Mouse (Mus musculus): ENCODE measurements around the gene Hoxb7. TPM values are rescaled to one million over a fixed set of nuclear protein-coding genes. Genes with fewer than 3 reads are reported as not detected.

Gene Hoxb7
- polyA plus RNA-seq, 1 experiment from 2014 or later: 0.15 TPM

DNA sequence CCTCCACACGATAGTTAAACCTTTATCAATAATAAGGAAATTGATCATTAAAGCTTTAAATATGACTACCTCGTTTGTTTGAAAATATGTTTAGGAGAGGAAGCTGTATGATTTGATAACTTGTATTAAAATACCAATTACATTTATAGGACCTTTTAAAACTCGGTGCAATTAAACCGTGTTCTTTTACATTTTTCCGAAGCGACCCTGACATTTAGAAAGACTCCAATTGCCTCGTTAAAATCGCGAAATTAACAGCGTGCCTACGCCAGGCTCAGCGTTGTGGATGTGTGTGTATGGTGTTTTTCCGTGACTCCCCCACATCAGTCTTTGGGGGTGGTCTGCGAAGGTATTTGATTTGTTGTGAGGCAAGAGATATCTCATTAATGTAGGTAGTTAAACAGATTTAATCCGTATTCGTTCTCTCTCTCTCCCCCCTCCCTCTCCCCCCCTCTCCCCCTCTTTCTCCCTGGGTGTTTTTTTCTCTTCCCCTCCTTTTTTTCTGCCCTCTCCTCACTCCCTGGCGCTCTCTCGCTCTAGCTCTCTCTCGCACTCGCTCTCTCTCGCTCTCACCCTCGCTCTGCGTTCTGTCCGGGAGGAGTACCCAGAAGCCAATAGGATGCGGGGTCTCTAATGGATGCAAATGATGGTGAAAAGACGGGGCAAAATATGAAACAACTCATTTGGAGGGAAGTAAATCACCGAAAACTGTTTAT, 4.4 kb upstream of the Hoxb7 start, which contains the start of gene Hoxb8:
TSS of gene Hoxb8 (plus strand) at position 51 of the 716 bp plus-strand sequence.
- 2% methylated on average over 27 of the region's 27 CpGs for WGBS
- no peak for ATAC-seq (ENCODE audit: insufficient number of reproducible peaks, insufficient read depth, low FRiP score, low TSS enrichment, low read depth)
- no peak within 1 kb of the TSS for H3K4me2 ChIP-seq
- peaks cover 14% of the 10 kb centered on the region; the same call in 1 of the 2 replicates for H3K4me1 ChIP-seq
- H3K9me3 ChIP-seq: no peaks in the 10 kb centered on the region
- H3K36me3 ChIP-seq: no peaks in the 10 kb centered on the region
- H3K9ac ChIP-seq: no peak within 1 kb of the TSS
- H3K4me3 ChIP-seq: 0 out of 2 replicates have a peak within 1 kb of the TSS, but pooled peaks have one; percentile 3
- peaks cover 100% of the 10 kb centered on the region for H3K27me3 ChIP-seq
- H3K27ac ChIP-seq: no peak within 1 kb of the TSS

DNA sequence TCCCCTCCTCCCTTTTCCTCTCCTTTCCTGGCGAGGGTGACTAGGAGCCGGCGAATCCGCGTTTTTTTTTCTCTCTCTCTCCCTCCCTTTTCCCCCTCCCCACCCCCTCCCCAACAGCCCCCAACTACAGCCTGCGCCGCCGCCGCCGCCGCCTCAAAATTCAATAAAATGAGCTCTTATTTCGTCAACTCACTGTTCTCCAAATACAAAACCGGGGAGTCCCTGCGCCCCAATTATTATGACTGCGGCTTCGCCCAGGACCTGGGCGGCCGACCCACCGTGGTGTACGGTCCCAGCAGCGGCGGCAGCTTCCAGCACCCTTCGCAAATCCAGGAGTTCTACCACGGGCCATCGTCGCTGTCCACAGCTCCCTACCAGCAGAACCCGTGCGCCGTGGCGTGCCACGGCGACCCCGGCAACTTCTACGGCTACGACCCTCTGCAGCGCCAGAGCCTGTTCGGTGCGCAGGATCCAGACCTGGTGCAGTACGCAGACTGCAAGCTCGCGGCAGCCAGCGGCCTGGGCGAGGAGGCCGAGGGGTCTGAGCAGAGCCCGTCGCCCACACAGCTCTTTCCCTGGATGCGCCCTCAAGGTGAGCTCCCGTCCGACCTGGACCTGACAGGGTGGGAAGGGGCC, 3.5 kb upstream of the Hoxb7 start:
- H3K36me3 ChIP-seq: no peaks in the 10 kb centered on the region
- no peak for ATAC-seq (ENCODE audit: insufficient number of reproducible peaks, insufficient read depth, low FRiP score, low TSS enrichment, low read depth)
- whole genome bisulfite sequencing: under 1% methylated on average over 49 of the region's 49 CpGs
- H3K4me1 ChIP-seq: peaks cover 14% of the 10 kb centered on the region; the same call in 1 of the 2 replicates
- peaks cover 100% of the 10 kb centered on the region for H3K27me3 ChIP-seq
- H3K9me3 ChIP-seq: no peaks in the 10 kb centered on the region
- H3K4me3 ChIP-seq: 0 out of 2 replicates have a peak overlapping the region, but pooled peaks have one; percentile 3
- no peak overlapping the region for H3K4me2 ChIP-seq
- no peak overlapping the region for H3K9ac ChIP-seq
- H3K27ac ChIP-seq: no peak overlapping the region

DNA sequence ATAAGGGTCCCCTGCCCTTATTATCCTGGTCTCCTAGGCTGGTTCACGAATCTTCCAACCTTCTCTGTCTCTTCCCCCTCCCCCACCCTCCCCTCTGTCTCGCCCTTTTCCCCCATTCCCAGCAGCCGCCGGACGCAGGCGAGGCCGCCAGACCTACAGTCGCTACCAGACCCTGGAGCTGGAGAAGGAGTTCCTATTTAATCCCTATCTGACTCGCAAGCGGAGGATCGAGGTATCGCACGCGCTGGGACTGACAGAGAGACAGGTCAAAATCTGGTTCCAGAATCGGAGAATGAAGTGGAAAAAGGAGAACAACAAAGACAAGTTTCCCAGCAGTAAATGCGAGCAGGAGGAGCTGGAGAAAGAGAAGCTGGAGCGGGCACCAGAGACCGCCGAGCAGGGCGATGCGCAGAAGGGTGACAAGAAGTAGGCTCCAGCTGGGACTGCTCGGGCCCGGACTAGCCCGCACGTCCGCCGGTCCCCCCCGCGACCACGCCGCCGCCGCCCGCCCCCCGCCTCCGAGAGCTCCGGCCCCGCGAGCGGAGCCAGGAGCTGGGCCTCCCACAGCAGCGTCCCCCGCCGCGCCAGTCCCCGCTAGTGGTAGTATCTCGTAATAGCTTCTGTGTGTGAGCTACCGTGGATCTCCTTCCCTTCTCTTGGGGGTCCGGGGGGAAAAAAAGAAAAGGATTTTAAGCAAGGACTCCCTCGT, 2.2 kb upstream of the Hoxb7 start:
- Histone ChIP-seq H3K9me3 (no peaks in the 10 kb centered on the region), H3K4me2 (peak overlapping the region; percentile 47), H3K4me1 (peaks cover 14% of the 10 kb centered on the region; the same call in 1 of the 2 replicates), H3K27ac (no peak overlapping the region), H3K9ac (no peak overlapping the region), H3K4me3 (peak overlapping the region; percentile 22), H3K36me3 (no peaks in the 10 kb centered on the region), H3K27me3 (peaks cover 100% of the 10 kb centered on the region)
- WGBS: under 1% methylated on average over 49 of the region's 49 CpGs
- no peak for ATAC-seq (ENCODE audit: insufficient number of reproducible peaks, insufficient read depth, low FRiP score, low TSS enrichment, low read depth)

- peak overlapping the region; percentile 47 for H3K4me2 ChIP-seq
- ATAC-seq (ENCODE audit: insufficient number of reproducible peaks, insufficient read depth, low FRiP score, low TSS enrichment, low read depth): no peak
- H3K27me3 ChIP-seq: peaks cover 100% of the 10 kb centered on the region
- 1% methylated on average over 36 of the region's 37 CpGs for WGBS
- no peak overlapping the region; the same call in 1 of the 2 replicates for H3K4me3 ChIP-seq
- peaks cover 14% of the 10 kb centered on the region; the same call in 1 of the 2 replicates for H3K4me1 ChIP-seq
- no peak overlapping the region for H3K9ac ChIP-seq
- H3K36me3 ChIP-seq: no peaks in the 10 kb centered on the region
- H3K27ac ChIP-seq: no peak overlapping the region
- no peaks in the 10 kb centered on the region for H3K9me3 ChIP-seq
Observed at GRCm38 (mm10) chr11:96284774-96285734, 1.4 kb upstream of the Hoxb7 start.

GRCm38 (mm10) chr11:96286739-96287385, 439 bp downstream of the Hoxb7 start:
- Histone ChIP-seq H3K36me3 (no peaks in the 10 kb centered on the region), H3K27me3 (peaks cover 100% of the 10 kb centered on the region), H3K4me1 (peaks cover 14% of the 10 kb centered on the region; the same call in 1 of the 2 replicates), H3K9ac (no peak overlapping the region), H3K9me3 (no peaks in the 10 kb centered on the region), H3K27ac (no peak overlapping the region), H3K4me3 (no peak overlapping the region), H3K4me2 (peak overlapping the region; percentile 26; the same call in 1 of the 2 replicates)
- no peak for ATAC-seq (ENCODE audit: insufficient number of reproducible peaks, insufficient read depth, low FRiP score, low TSS enrichment, low read depth)
- under 1% methylated on average over 55 of the region's 55 CpGs for WGBS

DNA sequence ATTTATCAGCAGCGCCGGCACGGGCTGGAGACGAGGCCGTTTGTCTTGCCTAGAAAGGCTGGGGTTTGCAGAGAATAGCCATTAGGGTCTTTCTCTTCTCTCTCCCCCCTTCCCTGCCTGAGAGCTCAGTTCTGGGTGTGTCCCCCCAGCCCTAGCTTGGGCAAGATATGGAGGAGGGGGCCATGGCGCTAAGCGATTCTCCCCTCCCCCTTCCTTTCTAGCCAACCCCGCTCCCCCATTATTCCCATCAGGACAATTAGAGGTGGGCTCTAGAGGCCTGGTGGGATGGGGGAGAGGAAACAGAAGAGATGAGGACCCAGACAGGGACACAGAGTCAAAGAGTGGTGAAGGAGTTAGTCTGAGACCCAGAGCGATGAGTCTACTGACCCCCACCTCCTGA, 988 bp downstream of the Hoxb7 start:
- WGBS: under 1% methylated on average over 9 of the region's 9 CpGs
- H3K36me3 ChIP-seq: no peaks in the 10 kb centered on the region
- no peaks in the 10 kb centered on the region for H3K9me3 ChIP-seq
- no peak overlapping the region for H3K9ac ChIP-seq
- H3K4me2 ChIP-seq: no peak overlapping the region
- H3K27me3 ChIP-seq: peaks cover 100% of the 10 kb centered on the region
- peaks cover 14% of the 10 kb centered on the region; the same call in 1 of the 2 replicates for H3K4me1 ChIP-seq
- no peak overlapping the region for H3K27ac ChIP-seq
- ATAC-seq (ENCODE audit: insufficient number of reproducible peaks, insufficient read depth, low FRiP score, low TSS enrichment, low read depth): no peak
- no peak overlapping the region for H3K4me3 ChIP-seq

DNA sequence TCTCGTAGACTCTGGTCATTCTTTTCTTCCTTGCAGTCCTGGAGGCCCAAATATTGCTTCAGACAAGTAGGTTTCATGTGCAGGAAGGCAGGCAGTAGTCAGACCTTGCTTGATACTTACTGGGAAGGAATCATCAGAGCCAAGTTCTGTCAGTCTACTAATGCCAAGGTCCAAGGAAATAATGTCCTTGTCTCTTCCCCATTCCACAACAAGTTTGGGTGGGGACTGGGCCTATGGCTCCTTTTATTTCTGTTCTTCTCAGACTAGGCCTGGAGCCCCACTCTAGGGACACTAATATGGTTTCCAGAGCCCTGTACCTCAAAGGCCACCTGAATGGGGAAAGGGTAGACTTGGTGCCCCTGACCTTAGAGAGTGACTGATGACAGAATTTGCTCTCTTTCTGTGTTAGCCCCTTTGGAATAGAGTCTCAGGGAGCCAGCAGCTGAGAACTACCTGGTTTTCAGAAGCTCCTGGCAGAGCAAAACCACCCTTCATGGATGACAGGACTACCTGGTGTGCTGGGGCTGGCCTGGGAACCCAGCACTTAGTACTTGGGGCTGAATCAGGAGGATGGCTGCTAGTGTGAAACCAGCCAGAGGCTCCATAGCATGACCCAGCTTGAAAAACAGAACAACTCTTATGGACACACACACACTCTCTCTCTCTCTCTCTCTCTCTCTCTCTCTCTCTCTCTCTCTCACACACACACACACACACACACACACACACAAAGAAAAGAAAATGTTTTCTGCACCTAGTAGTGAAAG, 2.2 kb downstream of the Hoxb7 start:
- H3K27me3 ChIP-seq: peaks cover 100% of the 10 kb centered on the region
- H3K4me3 ChIP-seq: no peak overlapping the region
- ATAC-seq (ENCODE audit: insufficient number of reproducible peaks, insufficient read depth, low FRiP score, low TSS enrichment, low read depth): no peak
- no peak overlapping the region for H3K4me2 ChIP-seq
- peaks cover 11% of the 10 kb centered on the region; the same call in 1 of the 2 replicates for H3K4me1 ChIP-seq
- H3K36me3 ChIP-seq: no peaks in the 10 kb centered on the region
- WGBS: 9% methylated on average over 1 of the region's 1 CpGs
- H3K27ac ChIP-seq: no peak overlapping the region
- H3K9me3 ChIP-seq: no peaks in the 10 kb centered on the region
- H3K9ac ChIP-seq: no peak overlapping the region

- H3K27me3 ChIP-seq: peaks cover 100% of the 10 kb centered on the region
Observed at GRCm38 (mm10) chr11:96289293-96289692, 2.9 kb downstream of the Hoxb7 start.

GRCm38 (mm10) chr11:96289837-96290236, 3.4 kb downstream of the Hoxb7 start:
- Histone ChIP-seq H3K4me3 (no peak overlapping the region), H3K4me1 (peaks cover 4% of the 10 kb centered on the region; the same call in 1 of the 2 replicates), H3K27ac (no peak overlapping the region), H3K9ac (no peak overlapping the region), H3K4me2 (no peak overlapping the region), H3K27me3 (peaks cover 100% of the 10 kb centered on the region), H3K36me3 (no peaks in the 10 kb centered on the region), H3K9me3 (no peaks in the 10 kb centered on the region)
- 5% methylated on average over 6 of the region's 6 CpGs for WGBS
- ATAC-seq (ENCODE audit: insufficient number of reproducible peaks, insufficient read depth, low FRiP score, low TSS enrichment, low read depth): no peak

More at GRCm38 (mm10) chr11:96289293-96289692, 2.9 kb downstream of the Hoxb7 start:
- WGBS: under 1% methylated on average over 21 of the region's 21 CpGs
- no peak overlapping the region for H3K4me2 ChIP-seq
- ATAC-seq (ENCODE audit: insufficient number of reproducible peaks, insufficient read depth, low FRiP score, low TSS enrichment, low read depth): no peak
- H3K36me3 ChIP-seq: no peaks in the 10 kb centered on the region
- peaks cover 8% of the 10 kb centered on the region; the same call in 1 of the 2 replicates for H3K4me1 ChIP-seq
- H3K9me3 ChIP-seq: no peaks in the 10 kb centered on the region
- no peak overlapping the region for H3K9ac ChIP-seq
- no peak overlapping the region for H3K4me3 ChIP-seq
- H3K27ac ChIP-seq: no peak overlapping the region

All from embryonic facial prominence, embryonic 13.5 days (tissue).